In genomic region chr2:33594181-33595084, GRCm38 (mm10) we compare ENCODE assay signal across 11 mouse cellular contexts. TPM values are rescaled to one million over a fixed set of nuclear protein-coding genes. Genes with fewer than 3 reads are reported as not detected.
DNase-seq lines count a peak whose midpoint lies in the region; ATAC-seq and TF ChIP-seq lines count a peak whose summit lies in the region.
"Had no signal": no experiment of that assay in that cellular context is flagged by ENCODE, and none has a peak within 500 bp of the region (broad histone marks: within the 10 kb centered on the region; RNA-seq: fewer than 3 reads in every experiment).

No protein-coding gene starts in this region.

- ATAC-seq in kidney, embryonic 14.5 days (ENCODE audit: low FRiP score, low TSS enrichment) = peak; percentile 30
- peak; percentile 37; the same call in 1 of the 2 replicates for ATAC-seq in embryonic facial prominence, embryonic 14.5 days (ENCODE audit: low read depth)
- peak; percentile 37; the same call in 1 of the 2 replicates for ATAC-seq in limb, embryonic 15.5 days (ENCODE audit: insufficient number of reproducible peaks, low FRiP score, low TSS enrichment, low read depth)
- ATAC-seq in erythroid progenitor cell, adult 5-6 weeks (replicated peaks; ENCODE audit: low FRiP score, poor library complexity, severe bottlenecking) = no peak
- ATAC-seq: forebrain, embryonic 15.5 days had no signal

- H3K27me3 ChIP-seq in kidney, embryonic 14.5 days (ENCODE audit: control insufficient read depth, insufficient read depth, low read length) = no peaks in the 10 kb centered on the region
- peaks cover 7% of the 10 kb centered on the region for H3K27me3 ChIP-seq in CH12.LX (replicated peaks)
- H3K27me3 ChIP-seq in embryonic facial prominence, embryonic 14.5 days (replicated peaks; ENCODE audit: control insufficient read depth, insufficient read depth, low read length) = no peaks in the 10 kb centered on the region
- H3K27me3 ChIP-seq in limb, embryonic 15.5 days = 0 out of 2 replicates have a peak, but pooled peaks cover 2% of the 10 kb centered on the region

- TF ChIP-seq CTCF in CH12.LX (conservative IDR thresholded peaks at IDR 0.05 in 1 of 2, IDR thresholded peaks at IDR 0.05 in 1 of 2; ENCODE audit: low read depth in 2 of 2, low read length in 2 of 2) = no peak

- H3K27ac ChIP-seq in kidney, embryonic 14.5 days (ENCODE audit: low read depth, low read length) = no peak overlapping the region
- H3K27ac ChIP-seq in CH12.LX (ENCODE audit: insufficient read depth, low read depth) = no peak overlapping the region
- H3K27ac ChIP-seq in embryonic facial prominence, embryonic 14.5 days (replicated peaks; ENCODE audit: low read depth, low read length) = no peak overlapping the region; the same call in 1 of the 2 replicates
- peak overlapping the region; percentile 33 for H3K27ac ChIP-seq in limb, embryonic 15.5 days
- H3K27ac ChIP-seq: forebrain, embryonic 15.5 days had no signal

- no peak for TF ChIP-seq RAD21 in CH12.LX (IDR thresholded peaks at IDR 0.05; ENCODE audit: low read depth, low read length)

- in situ Hi-C loops in CH12.LX (cut with MboI; ENCODE audit: low pct_ligation_motif_present, low pct_unique_long_range_greater_than_20kb, low sequenced_read_pairs) = no loop called here

- no peaks in the 10 kb centered on the region for H3K79me2 ChIP-seq in CH12.LX (replicated peaks; ENCODE audit: control insufficient read depth, extremely low read depth, insufficient read depth, poor library complexity, severe bottlenecking)

- H3K4me3 ChIP-seq in kidney, embryonic 14.5 days (ENCODE audit: low read length) = no peak overlapping the region
- no peak overlapping the region for H3K4me3 ChIP-seq in CH12.LX (replicated peaks in 1 of 3; ENCODE audit: low read depth in 2 of 3, low read length in 2 of 3, poor library complexity in 1 of 3)
- H3K4me3 ChIP-seq in embryonic facial prominence, embryonic 14.5 days (ENCODE audit: low read depth, low read length) = no peak overlapping the region
- no peak overlapping the region for H3K4me3 ChIP-seq in limb, embryonic 15.5 days
- H3K4me3 ChIP-seq: forebrain, embryonic 15.5 days had no signal

- TF ChIP-seq EP300 in CH12.LX (IDR thresholded peaks at IDR 0.05; ENCODE audit: low read length) = no peak

- no peaks in the 10 kb centered on the region for H3K36me3 ChIP-seq in kidney, embryonic 14.5 days (ENCODE audit: control insufficient read depth, insufficient read depth, low read length)
- H3K36me3 ChIP-seq in CH12.LX (replicated peaks in 1 of 2; ENCODE audit: control insufficient read depth in 1 of 2, insufficient read depth in 1 of 2, low read length in 1 of 2) = no peaks in the 10 kb centered on the region
- no peaks in the 10 kb centered on the region for H3K36me3 ChIP-seq in embryonic facial prominence, embryonic 14.5 days (ENCODE audit: control insufficient read depth, insufficient read depth, low read length)
- no peaks in the 10 kb centered on the region for H3K36me3 ChIP-seq in limb, embryonic 15.5 days
- H3K36me3 ChIP-seq: forebrain, embryonic 15.5 days had no signal

- TF ChIP-seq POLR2A in CH12.LX (IDR thresholded peaks at IDR 0.05; ENCODE audit: low read depth, low read length) = no peak

- 53% methylated on average over 9 of the region's 9 CpGs for WGBS in kidney, embryonic 14.5 days
- 50% methylated on average over 8 of the region's 9 CpGs for WGBS in embryonic facial prominence, embryonic 14.5 days
- WGBS in limb, embryonic 15.5 days = 43% methylated on average over 9 of the region's 9 CpGs

- no peak overlapping the region for H3K9ac ChIP-seq in kidney, embryonic 14.5 days (ENCODE audit: low read depth, low read length)
- no peak overlapping the region for H3K9ac ChIP-seq in CH12.LX (ENCODE audit: insufficient read depth, low read depth)
- H3K9ac ChIP-seq in embryonic facial prominence, embryonic 14.5 days (ENCODE audit: low read depth, low read length) = no peak overlapping the region
- H3K9ac ChIP-seq in limb, embryonic 15.5 days = no peak overlapping the region
- H3K9ac ChIP-seq: forebrain, embryonic 15.5 days had no signal

- peaks cover 30% of the 10 kb centered on the region for H3K4me1 ChIP-seq in kidney, embryonic 14.5 days (ENCODE audit: control insufficient read depth, insufficient read depth, low read length)
- H3K4me1 ChIP-seq in CH12.LX (ENCODE audit: control insufficient read depth in 1 of 2, insufficient read depth in 2 of 2) = peaks cover 34 to 49% of the 10 kb centered on the region in 2 experiments
- H3K4me1 ChIP-seq in embryonic facial prominence, embryonic 14.5 days (ENCODE audit: control insufficient read depth, insufficient read depth, low read length) = peaks cover 19% of the 10 kb centered on the region
- peaks cover 48% of the 10 kb centered on the region for H3K4me1 ChIP-seq in limb, embryonic 15.5 days

- dilution Hi-C loops in CH12.LX (cut with MboI; ENCODE audit: extremely low pct_ligation_motif_present, extremely low pct_unique_long_range_greater_than_20kb, low sequenced_read_pairs) = no loop called here

- DNase-seq in kidney, postnatal 36 days = no peak
- DNase-seq in CH12.LX (ENCODE audit: extremely low read depth) = no peak
- no peak for DNase-seq in embryonic facial prominence, embryonic 14.5 days (ENCODE audit: low spot score)
- no peak for DNase-seq in thymus, adult 18-20 months
- DNase-seq: cerebellum, postnatal 36 days had no signal

- no peak overlapping the region for H3K4me2 ChIP-seq in kidney, embryonic 14.5 days (replicated peaks; ENCODE audit: low read depth, low read length)
- no peak overlapping the region for H3K4me2 ChIP-seq in CH12.LX (ENCODE audit: insufficient read depth, low read depth, poor library complexity, severe bottlenecking)
- H3K4me2 ChIP-seq in embryonic facial prominence, embryonic 14.5 days (ENCODE audit: low read depth, low read length) = no peak overlapping the region
- H3K4me2 ChIP-seq in limb, embryonic 15.5 days = no peak overlapping the region
- H3K4me2 ChIP-seq: forebrain, embryonic 15.5 days; liver, embryonic 11.5 days had no signal

- H3K9me3 ChIP-seq in kidney, embryonic 14.5 days (ENCODE audit: control insufficient read depth, low read length) = no peaks in the 10 kb centered on the region
- no peaks in the 10 kb centered on the region for H3K9me3 ChIP-seq in CH12.LX (replicated peaks; ENCODE audit: low read length)
- no peaks in the 10 kb centered on the region for H3K9me3 ChIP-seq in embryonic facial prominence, embryonic 14.5 days (ENCODE audit: control insufficient read depth, low read length)
- no peaks in the 10 kb centered on the region for H3K9me3 ChIP-seq in limb, embryonic 15.5 days
- H3K9me3 ChIP-seq: forebrain, embryonic 15.5 days had no signal

TF ChIP-seq in CH12.LX, 34 proteins besides CTCF, POLR2A, EP300 and RAD21:
- no peak for TF ChIP-seq GABPA (IDR thresholded peaks at IDR 0.05; ENCODE audit: insufficient replicate concordance, low read depth, low read length)
- TF ChIP-seq MEF2A (IDR thresholded peaks at IDR 0.05; ENCODE audit: borderline replicate concordance, low read depth, low read length) = no peak
- TF ChIP-seq USF2 (conservative IDR thresholded peaks at IDR 0.05; ENCODE audit: low read depth, low read length) = no peak
- TF ChIP-seq SIN3A (IDR thresholded peaks at IDR 0.05; ENCODE audit: low read length) = no peak
- peak; percentile 84 for TF ChIP-seq ZNF384 (IDR thresholded peaks at IDR 0.05; ENCODE audit: low read depth, low read length)
- no peak for TF ChIP-seq ZC3H11A (IDR thresholded peaks at IDR 0.05; ENCODE audit: low read depth, low read length)
- no peak for TF ChIP-seq USF1 (IDR thresholded peaks at IDR 0.05; ENCODE audit: low read depth, low read length)
- peak; percentile 41 for TF ChIP-seq BHLHE40 (IDR thresholded peaks at IDR 0.05; ENCODE audit: low read depth, low read length)
- TF ChIP-seq TCF12 (IDR thresholded peaks at IDR 0.05; ENCODE audit: low read depth, low read length) = no peak
- TF ChIP-seq ETS1 (conservative IDR thresholded peaks at IDR 0.05; ENCODE audit: low read depth, low read length) = no peak

RNA-seq across cellular contexts. Expression of gene Lmx1b, which starts 45.9 kb away (rescaled TPM):
- polyA plus RNA-seq in kidney, embryonic 14.5 days (2014; fragmentation: Nextera tagmentation; extraction: Ambion mirVana) = 1.9 and 2.2 TPM in 2 replicates
- total RNA-seq in CH12.LX (2012; rRNA removed) (not detected in 2 replicates), CH12.LX (2014; rRNA removed) (not detected in 2 replicates)
- not detected in 2 replicates for polyA plus RNA-seq in CH12.LX (2012; ENCODE audit: insufficient read length, low read depth)
- polyA plus RNA-seq in embryonic facial prominence, embryonic 14.5 days (2014; fragmentation: Nextera tagmentation; extraction: Ambion mirVana) = 0.43 and 0.85 TPM in 2 replicates
- polyA plus RNA-seq in limb, embryonic 15.5 days (2015; fragmentation: Nextera tagmentation; extraction: Ambion mirVana) = 2.9 and 4.1 TPM in 2 replicates
- not detected in 2 replicates for total RNA-seq in erythroid progenitor cell, adult 5-6 weeks (2015; ENCODE audit: low replicate concordance)
- total RNA-seq in erythroid progenitor cell, adult 5-6 weeks (2017; ENCODE audit: low replicate concordance) = not detected in 2 replicates
- total RNA-seq: hematopoietic stem cell, adult 5-6 weeks had no signal
